Mouse (Mus musculus) neural tube, embryonic 11.5 days (tissue): ENCODE measurements around the gene Smim6. TPM values are rescaled to one million over a fixed set of nuclear protein-coding genes. Genes with fewer than 3 reads are reported as not detected.

Source experiments
- ATAC-seq: fragments of 200-750 bp; cut with Nextera tagmentation; 2 replicates; pipeline ENCODE4 v1.8.0; 2017; ENCODE audit warnings: moderate number of reproducible peaks, mild to moderate bottlenecking, moderate TSS enrichment, moderate library complexity; ENCODE audit not compliant: insufficient read depth, low FRiP score, low TSS enrichment
- DNase-seq: peaks from one replicate; pipeline ENCODE4 v3.0.0-alpha.2; 2015; ENCODE audit warnings: low spot score
- H3K27ac ChIP-seq: fragments of 300-500 bp; sonication (generic); 2 replicates; pipeline ENCODE4 v1.5.1; 2014; ENCODE audit warnings: low read depth, mild to moderate bottlenecking, low read length
- H3K27me3 ChIP-seq: fragments of 300-500 bp; sonication (generic); 2 replicates; pipeline ENCODE4 v1.6.1; 2014; ENCODE audit warnings: mild to moderate bottlenecking, low read length, mixed read lengths; ENCODE audit not compliant: control insufficient read depth, insufficient read depth
- H3K36me3 ChIP-seq: fragments of 300-500 bp; sonication (generic); 2 replicates; pipeline ENCODE4 v1.6.1; 2014; ENCODE audit warnings: mild to moderate bottlenecking, low read length, moderate library complexity, mixed read lengths; ENCODE audit not compliant: control insufficient read depth, insufficient read depth
- H3K4me1 ChIP-seq: fragments of 300-500 bp; sonication (generic); 2 replicates; pipeline ENCODE4 v1.6.1; 2014; ENCODE audit warnings: low read length, mixed read lengths; ENCODE audit not compliant: control insufficient read depth, insufficient read depth
- H3K4me2 ChIP-seq: fragments of 300-500 bp; sonication (generic); 2 replicates; pipeline ENCODE4 v1.6.1; 2014; ENCODE audit warnings: low read depth, mild to moderate bottlenecking, moderate library complexity
- H3K4me3 ChIP-seq: fragments of 300-500 bp; sonication (generic); 2 replicates; pipeline ENCODE4 v1.5.1; 2014; ENCODE audit warnings: low read depth, low read length
- H3K9ac ChIP-seq: fragments of 300-500 bp; sonication (generic); 2 replicates; pipeline ENCODE4 v1.6.1; 2014; ENCODE audit warnings: mild to moderate bottlenecking, low read length
- H3K9me3 ChIP-seq: fragments of 300-500 bp; sonication (generic); 2 replicates; pipeline ENCODE4 v1.6.1; 2016; ENCODE audit warnings: low read length; ENCODE audit not compliant: control insufficient read depth
- WGBS: fragments of 180-500 bp; shearing (Covaris S2); extraction: QIAGEN DNeasy Blood & Tissue Kit; methylation state at CpG from one replicate; pipeline ENCODE4 v1.1.7; 2014; 5-methylcytosine and 5-hydroxymethylcytosine counted together
- polyA plus RNA-seq: library from polyadenylated mRNA; unstranded; fragments of >200 nt; fragmentation: Nextera tagmentation; extraction: Ambion mirVana; gene quantifications from 2 replicates; pipeline ENCODE4 v1.2.1, GENCODE M21; 2014

Smim6 gene
- polyA plus RNA-seq, 1 experiment from 2014 or later: not detected

- no peak overlapping the region for H3K9ac ChIP-seq
- no peaks in the 10 kb centered on the region for H3K36me3 ChIP-seq
- no peaks in the 10 kb centered on the region for H3K4me1 ChIP-seq
- no peak for ATAC-seq
- H3K27ac ChIP-seq: no peak overlapping the region
- DNase-seq: no peak
- WGBS: 25% methylated on average over 15 of the region's 17 CpGs
- no peak overlapping the region for H3K4me2 ChIP-seq
- H3K27me3 ChIP-seq: peaks cover 8% of the 10 kb centered on the region
- H3K9me3 ChIP-seq: no peaks in the 10 kb centered on the region
- H3K4me3 ChIP-seq: no peak overlapping the region
These were observed 28.6 kb upstream of the Smim6 start for GRCm38 (mm10) chr11:115883251-115883650.

- Histone ChIP-seq H3K9ac (no peak overlapping the region), H3K27me3 (peaks cover 8% of the 10 kb centered on the region), H3K4me1 (no peaks in the 10 kb centered on the region)
These were observed 27.5 kb upstream of the Smim6 start for GRCm38 (mm10) chr11:115884361-115884760.

GRCm38 (mm10) chr11:115885281-115885680, 26.5 kb upstream of the Smim6 start:
- DNase-seq: no peak
- no peak for ATAC-seq
- WGBS: 77% methylated on average over 11 of the region's 11 CpGs
- Histone ChIP-seq H3K9me3 (no peaks in the 10 kb centered on the region), H3K4me3 (no peak overlapping the region), H3K4me1 (no peaks in the 10 kb centered on the region), H3K9ac (no peak overlapping the region), H3K36me3 (no peaks in the 10 kb centered on the region), H3K27ac (no peak overlapping the region), H3K4me2 (no peak overlapping the region), H3K27me3 (peaks cover 8% of the 10 kb centered on the region)

More at GRCm38 (mm10) chr11:115884361-115884760, 27.5 kb upstream of the Smim6 start:
- Histone ChIP-seq H3K9me3 (no peaks in the 10 kb centered on the region), H3K4me3 (no peak overlapping the region), H3K4me2 (no peak overlapping the region), H3K36me3 (no peaks in the 10 kb centered on the region), H3K27ac (no peak overlapping the region)
- DNase-seq (no peak), ATAC-seq (no peak)
- WGBS: 97% methylated on average over 3 of the region's 3 CpGs

- Histone ChIP-seq H3K4me3 (no peak overlapping the region), H3K4me1 (no peaks in the 10 kb centered on the region), H3K4me2 (no peak overlapping the region), H3K27me3 (peaks cover 8% of the 10 kb centered on the region), H3K36me3 (no peaks in the 10 kb centered on the region), H3K9me3 (no peaks in the 10 kb centered on the region), H3K9ac (no peak overlapping the region), H3K27ac (no peak overlapping the region)
- WGBS: 93% methylated on average over 11 of the region's 11 CpGs
- DNase-seq (no peak), ATAC-seq (no peak)
These were observed 25.4 kb upstream of the Smim6 start for GRCm38 (mm10) chr11:115886446-115886845.

GRCm38 (mm10) chr11:115888020-115888419, 23.8 kb upstream of the Smim6 start:
- Histone ChIP-seq H3K4me2 (no peak overlapping the region), H3K9ac (no peak overlapping the region), H3K4me1 (no peaks in the 10 kb centered on the region), H3K4me3 (no peak overlapping the region), H3K27ac (no peak overlapping the region), H3K9me3 (no peaks in the 10 kb centered on the region), H3K27me3 (peaks cover 4% of the 10 kb centered on the region), H3K36me3 (no peaks in the 10 kb centered on the region)
- 91% methylated on average over 5 of the region's 5 CpGs for WGBS
- DNase-seq (no peak), ATAC-seq (no peak)

GRCm38 (mm10) chr11:115889159-115889558, 22.7 kb upstream of the Smim6 start:
- Histone ChIP-seq H3K4me3 (no peak overlapping the region), H3K9me3 (no peaks in the 10 kb centered on the region), H3K4me1 (no peaks in the 10 kb centered on the region), H3K9ac (no peak overlapping the region), H3K4me2 (no peak overlapping the region), H3K27ac (no peak overlapping the region), H3K36me3 (no peaks in the 10 kb centered on the region; the same call in 1 of the 2 replicates), H3K27me3 (no peaks in the 10 kb centered on the region)
- WGBS: 82% methylated on average over 6 of the region's 6 CpGs
- ATAC-seq: no peak
- DNase-seq: no peak

- DNase-seq (no peak), ATAC-seq (no peak)
- 63% methylated on average over 6 of the region's 6 CpGs for WGBS
- H3K4me2 ChIP-seq: no peak overlapping the region
- no peaks in the 10 kb centered on the region for H3K9me3 ChIP-seq
- no peaks in the 10 kb centered on the region; the same call in none of the 2 replicates for H3K36me3 ChIP-seq
- no peaks in the 10 kb centered on the region for H3K4me1 ChIP-seq
- H3K27ac ChIP-seq: no peak overlapping the region
- no peak overlapping the region for H3K4me3 ChIP-seq
- no peak overlapping the region for H3K9ac ChIP-seq
- no peaks in the 10 kb centered on the region for H3K27me3 ChIP-seq
These were observed 19.6 kb upstream of the Smim6 start for GRCm38 (mm10) chr11:115892213-115892612.

- H3K4me3 ChIP-seq: no peak overlapping the region
- no peak overlapping the region for H3K27ac ChIP-seq
- no peaks in the 10 kb centered on the region for H3K4me1 ChIP-seq
- no peaks in the 10 kb centered on the region; the same call in none of the 2 replicates for H3K36me3 ChIP-seq
- ATAC-seq: no peak
- no peak overlapping the region for H3K9ac ChIP-seq
- 87% methylated on average over 9 of the region's 9 CpGs for WGBS
- H3K27me3 ChIP-seq: no peaks in the 10 kb centered on the region
- no peaks in the 10 kb centered on the region for H3K9me3 ChIP-seq
- no peak for DNase-seq
- no peak overlapping the region for H3K4me2 ChIP-seq
These were observed 18.7 kb upstream of the Smim6 start for GRCm38 (mm10) chr11:115893071-115893470.

GRCm38 (mm10) chr11:115894755-115895520, 16.9 kb upstream of the Smim6 start:
- no peak overlapping the region for H3K27ac ChIP-seq
- peak; percentile 23 for DNase-seq

More at GRCm38 (mm10) chr11:115894755-115895520, 16.9 kb upstream of the Smim6 start:
- H3K4me1 ChIP-seq: peaks cover 4% of the 10 kb centered on the region
- no peak overlapping the region for H3K4me3 ChIP-seq
- H3K4me2 ChIP-seq: no peak overlapping the region
- H3K36me3 ChIP-seq: no peaks in the 10 kb centered on the region; the same call in none of the 2 replicates
- H3K9me3 ChIP-seq: no peaks in the 10 kb centered on the region
- no peak for ATAC-seq
- no peak overlapping the region for H3K9ac ChIP-seq
- H3K27me3 ChIP-seq: no peaks in the 10 kb centered on the region
- WGBS: 68% methylated on average over 14 of the region's 14 CpGs
